Mouse (Mus musculus) left cerebral cortex, postnatal 4 days (tissue): Measurements from ENCODE around the gene Eomes. TPM values are rescaled to one million over a fixed set of nuclear protein-coding genes. Genes with fewer than 3 reads are reported as not detected.

Experiments used
- DNase-seq: peaks from one replicate; pipeline ENCODE4 v3.0.0-alpha.2; 2022
- intact Hi-C: fragments of 180-260 bp; cut with DNase I; formaldehyde crosslinking; loops from one replicate; pipeline ENCODE4 v1.15.1; 2025
- total RNA-seq, 2 experiments: library from RNA; stranded (reverse); gene quantifications; 2 replicates each; pipeline ENCODE4 v1.2.3; 2021

The Eomes gene
- total RNA-seq, 2 experiments from 2014 or later, result 1.2 to 3.2 TPM

DNA sequence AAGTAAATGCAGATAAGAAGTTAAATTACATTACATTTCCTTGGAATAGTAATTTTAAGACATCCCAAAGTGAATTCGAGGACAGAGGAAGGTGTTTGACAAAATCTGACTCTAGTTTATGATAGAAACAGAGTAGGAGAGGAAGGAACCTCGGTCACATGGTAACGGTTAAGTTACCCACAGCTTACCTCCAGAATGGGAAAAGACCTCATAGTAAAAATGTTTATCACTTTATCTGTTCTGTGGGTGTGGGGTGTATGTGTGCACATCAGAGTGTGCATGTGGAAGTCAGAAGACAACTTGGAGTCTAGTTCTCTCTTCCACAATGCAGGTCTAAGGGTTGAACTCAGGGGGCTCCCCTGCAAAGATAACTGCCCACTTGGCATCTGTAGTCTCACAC lies 38.1 kb downstream of the Eomes start:
- intact Hi-C loops, result no loop called here
- no peak for DNase-seq

GRCm38 (mm10) chr9:118517619-118518018 lies 39.6 kb downstream of the Eomes start:
- no peak for DNase-seq
- intact Hi-C loops, result no loop called here

GRCm38 (mm10) chr9:118519101-118519500 lies 41.1 kb downstream of the Eomes start:
- no peak for DNase-seq
- intact Hi-C loops, result no loop called here

DNA sequence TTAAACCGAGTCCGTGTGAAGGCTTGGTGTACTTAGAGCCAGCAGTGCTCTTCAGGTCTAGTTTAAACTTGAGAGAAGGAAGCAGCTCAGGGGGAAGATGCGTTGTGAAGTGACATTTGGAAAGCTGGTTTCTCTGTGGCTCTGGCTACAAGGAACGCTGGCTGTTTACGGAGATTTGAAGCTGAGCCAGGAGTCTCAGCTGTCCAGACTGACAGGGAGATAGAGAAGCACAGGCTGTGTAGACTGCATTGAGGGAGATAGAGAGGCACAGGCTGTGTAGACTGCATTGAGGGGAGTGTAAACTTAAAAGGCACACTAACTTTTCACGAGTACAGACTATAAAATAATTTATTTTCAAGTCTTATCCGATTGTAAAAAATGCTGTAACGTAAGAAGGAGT lies 42.0 kb downstream of the Eomes start:
- intact Hi-C loops, result no loop called here
- peak; percentile 38 for DNase-seq

GRCm38 (mm10) chr9:118520858-118521257 lies 42.8 kb downstream of the Eomes start:
- intact Hi-C loops, result no loop called here
- no peak for DNase-seq

GRCm38 (mm10) chr9:118521659-118522058 lies 43.6 kb downstream of the Eomes start:
- intact Hi-C loops, result no loop called here
- DNase-seq, result no peak

- intact Hi-C loops, result no loop called here
- no peak for DNase-seq
These were observed 45.7 kb downstream of the Eomes start for GRCm38 (mm10) chr9:118523738-118524137.

GRCm38 (mm10) chr9:118527056-118527455 lies 49.0 kb downstream of the Eomes start:
- intact Hi-C loops, result no loop called here

DNA sequence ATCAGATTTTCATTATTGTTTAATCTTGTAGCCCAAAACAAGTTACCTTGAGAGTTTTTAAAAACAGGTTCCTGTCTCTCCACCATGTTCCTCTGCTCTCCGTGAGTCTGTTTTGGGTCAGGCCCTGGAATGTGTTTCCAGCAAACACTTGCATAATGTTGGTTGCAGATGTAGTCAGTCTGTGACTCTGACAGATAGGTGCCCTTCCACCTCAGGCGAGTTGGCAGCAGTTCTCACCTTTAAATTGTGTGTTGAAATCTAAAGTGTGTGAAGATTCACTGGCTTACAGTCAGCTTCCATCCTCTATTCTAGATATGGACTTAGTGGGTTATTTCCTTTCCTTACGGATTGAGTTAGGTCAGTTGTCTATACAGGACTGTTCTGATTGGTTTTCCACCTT lies 51.8 kb downstream of the Eomes start:
- intact Hi-C loops, result no loop called here
- DNase-seq, result no peak

More at GRCm38 (mm10) chr9:118527056-118527455, 49.0 kb downstream of the Eomes start:
- DNase-seq, result no peak

- no peak for DNase-seq
- intact Hi-C loops, result no loop called here
These were observed 52.7 kb downstream of the Eomes start for GRCm38 (mm10) chr9:118530679-118531078.

DNA sequence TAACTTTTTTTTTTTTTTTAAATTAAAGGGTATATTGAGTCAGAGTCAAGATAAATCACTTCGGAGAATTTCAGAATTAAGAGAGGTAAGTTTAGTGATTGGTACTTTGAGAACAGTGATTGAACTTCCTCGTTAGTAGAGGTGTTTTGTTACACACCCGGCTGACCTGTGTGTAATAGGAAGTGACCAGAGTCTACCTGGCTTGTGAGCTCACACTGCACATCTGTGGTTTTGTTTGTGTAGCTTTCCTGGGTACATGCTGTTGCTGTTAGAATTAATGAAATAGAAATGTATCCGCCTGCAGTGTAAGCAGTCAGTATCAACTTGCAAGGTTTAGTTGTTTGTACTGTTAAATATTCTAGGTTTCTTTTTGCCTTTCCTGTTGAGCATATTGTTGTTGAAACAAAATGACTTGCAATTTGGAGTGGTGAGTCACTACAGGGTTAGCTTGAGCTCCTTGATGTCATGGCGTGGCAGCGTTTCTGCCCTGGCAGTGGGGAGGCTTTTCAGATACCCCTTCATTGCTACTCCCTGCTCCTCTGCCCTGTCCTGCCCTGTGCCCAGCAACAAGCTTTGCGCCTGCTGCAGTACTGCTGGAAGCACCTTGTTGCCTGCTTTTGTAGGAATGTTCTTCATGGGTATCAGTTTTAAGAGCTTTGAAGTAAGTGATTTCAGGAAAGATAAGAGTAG lies 54.6 kb downstream of the Eomes start:
- no peak for DNase-seq
- intact Hi-C loops, result no loop called here

Other genes starting within 250 kb of the Eomes start
- gene Golga4, start 28.1 kb downstream of the Eomes start, total RNA-seq, result 10 to 100 TPM; 79.6 to 81.9 TPM
- 1 to 10 TPM; 5.4 to 6.4 TPM for gene Itga9, start 128.5 kb downstream of the Eomes start, total RNA-seq